8 mouse cellular contexts compared by ENCODE assay signal in genomic region chr11:84525421-84526274, GRCm38 (mm10). TPM values are rescaled to one million over a fixed set of nuclear protein-coding genes. Genes with fewer than 3 reads are reported as not detected.
DNase-seq lines count a peak whose midpoint lies in the region; ATAC-seq and TF ChIP-seq lines count a peak whose summit lies in the region.

Lhx1 (minus strand) TSS chr11:84525535.

- H3K4me2 ChIP-seq in hindbrain, embryonic 11.5 days (replicated peaks; ENCODE audit: low read depth, low read length) = peak within 1 kb of the TSS; percentile 77
- H3K4me2 ChIP-seq in limb, embryonic 14.5 days (replicated peaks; ENCODE audit: low read depth, low read length, severe bottlenecking) = peak within 1 kb of the TSS; percentile 73
- peak within 1 kb of the TSS; percentile 85 for H3K4me2 ChIP-seq in stomach, embryonic 15.5 days

- no peaks in the 10 kb centered on the region for H3K9me3 ChIP-seq in hindbrain, embryonic 11.5 days (ENCODE audit: control insufficient read depth, low read length)
- H3K9me3 ChIP-seq in limb, embryonic 14.5 days (ENCODE audit: control insufficient read depth, low read length) = no peaks in the 10 kb centered on the region
- H3K9me3 ChIP-seq in stomach, embryonic 15.5 days = no peaks in the 10 kb centered on the region

- H3K36me3 ChIP-seq in hindbrain, embryonic 11.5 days (ENCODE audit: control insufficient read depth, insufficient read depth, low read length) = no peaks in the 10 kb centered on the region
- no peaks in the 10 kb centered on the region for H3K36me3 ChIP-seq in limb, embryonic 14.5 days (ENCODE audit: control insufficient read depth, insufficient read depth, low read length)
- no peaks in the 10 kb centered on the region for H3K36me3 ChIP-seq in stomach, embryonic 15.5 days

- TF ChIP-seq POLR2A in limb, embryonic 14.5 days (IDR thresholded peaks at IDR 0.05; ENCODE audit: borderline replicate concordance, extremely low read depth, insufficient read depth, insufficient read length) = no peak

- H3K9ac ChIP-seq in hindbrain, embryonic 11.5 days (ENCODE audit: low read depth, low read length) = peak within 1 kb of the TSS; percentile 76
- no peak within 1 kb of the TSS for H3K9ac ChIP-seq in limb, embryonic 14.5 days (ENCODE audit: low read depth, low read length, severe bottlenecking)
- H3K9ac ChIP-seq in stomach, embryonic 15.5 days = no peak within 1 kb of the TSS

- H3K4me3 ChIP-seq in hindbrain, embryonic 11.5 days (ENCODE audit: low read depth, low read length) = peak within 1 kb of the TSS; percentile 48
- peak within 1 kb of the TSS; percentile 44 for H3K4me3 ChIP-seq in limb, embryonic 14.5 days (replicated peaks; ENCODE audit: low read length)
- peak within 1 kb of the TSS; percentile 41 for H3K4me3 ChIP-seq in stomach, embryonic 15.5 days (replicated peaks)

- no peaks in the 10 kb centered on the region; the same call in 1 of the 2 replicates for H3K4me1 ChIP-seq in hindbrain, embryonic 11.5 days (replicated peaks; ENCODE audit: control insufficient read depth, insufficient read depth, low read length)
- H3K4me1 ChIP-seq in limb, embryonic 14.5 days (ENCODE audit: control insufficient read depth, insufficient read depth, low read length) = peaks cover 5% of the 10 kb centered on the region; the same call in 1 of the 2 replicates
- H3K4me1 ChIP-seq in stomach, embryonic 15.5 days = peaks cover 41% of the 10 kb centered on the region

- peaks cover 79% of the 10 kb centered on the region for H3K27me3 ChIP-seq in hindbrain, embryonic 11.5 days (ENCODE audit: control insufficient read depth, insufficient read depth, low read length)
- peaks cover 96% of the 10 kb centered on the region for H3K27me3 ChIP-seq in limb, embryonic 14.5 days (ENCODE audit: control insufficient read depth, insufficient read depth, low read length)
- H3K27me3 ChIP-seq in stomach, embryonic 15.5 days (replicated peaks) = peaks cover 98% of the 10 kb centered on the region

- H3K27ac ChIP-seq in hindbrain, embryonic 11.5 days (ENCODE audit: low read depth, low read length) = peak within 1 kb of the TSS; percentile 72
- no peak within 1 kb of the TSS for H3K27ac ChIP-seq in limb, embryonic 14.5 days (replicated peaks; ENCODE audit: low read depth, low read length)
- H3K27ac ChIP-seq in stomach, embryonic 15.5 days = no peak within 1 kb of the TSS

- peak; percentile 34 for DNase-seq in thymus, postnatal 14 days
- no peak for DNase-seq in thymus, postnatal 25 days
- DNase-seq in embryo, embryonic 10 days (ENCODE audit: low spot score) = peak; percentile 93
- DNase-seq in hindbrain, embryonic 11.5 days (ENCODE audit: low spot score) = peak; percentile 89
- no peak for DNase-seq in limb, embryonic 14.5 days (ENCODE audit: low spot score)
- DNase-seq in urinary bladder, postnatal 25 days (ENCODE audit: low spot score) = no peak
- no peak for DNase-seq in layer of hippocampus, postnatal 14 days (ENCODE audit: low spot score in 2 of 2)

- under 1% methylated on average over 64 of the region's 64 CpGs for WGBS in hindbrain, embryonic 11.5 days
- WGBS in limb, embryonic 14.5 days = under 1% methylated on average over 64 of the region's 64 CpGs
- under 1% methylated on average over 64 of the region's 64 CpGs for WGBS in stomach, embryonic 15.5 days

- peak; percentile 92 for ATAC-seq in hindbrain, embryonic 11.5 days (ENCODE audit: low FRiP score)
- no peak; the same call in 1 of the 2 replicates for ATAC-seq in limb, embryonic 14.5 days (ENCODE audit: low FRiP score, low read depth)
- no peak for ATAC-seq in stomach, embryonic 15.5 days (ENCODE audit: insufficient read depth, low FRiP score, low read depth)

RNA-seq across cellular contexts. Expression of gene Lhx1, which starts in this region (rescaled TPM):
- polyA plus RNA-seq in hindbrain, embryonic 11.5 days (2014; fragmentation: Nextera tagmentation; extraction: Ambion mirVana) = 53.3 and 57.3 TPM in 2 replicates
- 0.08 and 0.10 TPM in 2 replicates for polyA plus RNA-seq in limb, embryonic 14.5 days (2012; rRNA removed)
- polyA plus RNA-seq in limb, embryonic 14.5 days (2014; fragmentation: Nextera tagmentation; extraction: Ambion mirVana) = not detected in 2 replicates
- polyA plus RNA-seq in stomach, embryonic 15.5 days (2015; fragmentation: Nextera tagmentation; extraction: Ambion mirVana) = 0.40 and 0.42 TPM in 2 replicates
- 1 to 10 TPM in 1 of 2 experiments, under 1 TPM in 1; 0.91 to 1.6 TPM for total RNA-seq in layer of hippocampus, postnatal 14 days (2021)

Comparison
In these comparisons a context has a peak if more than half of its experiments do, and no peak if none do; other contexts are left out.
1. RNA of gene Lhx1 (polyA plus RNA-seq): 53.3 to 57.3 TPM in hindbrain, embryonic 11.5 days; 0.40 to 0.42 TPM in stomach, embryonic 15.5 days and 0.08 to 0.10 TPM in limb, embryonic 14.5 days; every median in the first group is over 10 times any median in the second.
2. DNase-seq: peak in thymus, postnatal 14 days (single experiment), embryo, embryonic 10 days (single experiment) and hindbrain, embryonic 11.5 days (single experiment); none in thymus, postnatal 25 days (single experiment), limb, embryonic 14.5 days (single experiment), urinary bladder, postnatal 25 days (single experiment) and layer of hippocampus, postnatal 14 days (0 of 2).
3. Peak in every context shown above with its lines, with median percentiles within 50 percentile points of each other: H3K4me2 ChIP-seq and H3K4me3 ChIP-seq.